Mouse (Mus musculus) hindbrain, postnatal 0 days (tissue): ENCODE data around the gene Tmem254c. TPM values are rescaled to one million over a fixed set of nuclear protein-coding genes. Genes with fewer than 3 reads are reported as not detected.
"Not testable (repeated sequence)": the region's sequence is repeated elsewhere in the genome, so short reads cannot be mapped to it uniquely, and the experiment has no call there.

Source experiments
- ATAC-seq: fragments of 200-750 bp; cut with Nextera tagmentation; 2 replicates; pipeline ENCODE4 v1.8.0; 2017; ENCODE audit warnings: mild to moderate bottlenecking, moderate TSS enrichment, moderate library complexity
- DNase-seq: peaks from one replicate; pipeline ENCODE4 v3.0.0-alpha.2; 2015; ENCODE audit warnings: low spot score
- H3K27ac ChIP-seq: fragments of 300-500 bp; sonication (generic); 2 replicates; pipeline ENCODE4 v1.5.1; 2014; ENCODE audit warnings: mild to moderate bottlenecking
- H3K27me3 ChIP-seq: fragments of 300-500 bp; sonication (generic); 2 replicates; pipeline ENCODE4 v1.6.1; 2014; ENCODE audit warnings: low read length, mixed read lengths; ENCODE audit not compliant: insufficient read depth
- H3K36me3 ChIP-seq: fragments of 300-500 bp; sonication (generic); 2 replicates; pipeline ENCODE4 v1.6.1; 2014; ENCODE audit warnings: low read length, mixed read lengths; ENCODE audit not compliant: insufficient read depth
- H3K4me1 ChIP-seq: fragments of 300-500 bp; sonication (generic); 2 replicates; pipeline ENCODE4 v1.6.1; 2014; ENCODE audit warnings: antibody characterized with exemption, low read length, mixed read lengths; ENCODE audit not compliant: insufficient read depth
- H3K4me2 ChIP-seq: fragments of 300-500 bp; sonication (generic); 2 replicates; pipeline ENCODE4 v1.6.1; 2014; ENCODE audit warnings: low read depth, mild to moderate bottlenecking, low read length, moderate library complexity, mixed read lengths
- H3K4me3 ChIP-seq: fragments of 300-500 bp; sonication (generic); 2 replicates; pipeline ENCODE4 v1.5.1; 2014; ENCODE audit warnings: low read length
- H3K9ac ChIP-seq: fragments of 300-500 bp; sonication (generic); replicated peaks from 2 replicates; pipeline ENCODE4 v1.6.1; 2014; ENCODE audit warnings: mild to moderate bottlenecking, low read length, moderate library complexity, mixed read lengths
- H3K9me3 ChIP-seq: fragments of 300-500 bp; sonication (generic); 2 replicates; pipeline ENCODE4 v1.6.1; 2016; ENCODE audit warnings: low read length, mixed read lengths
- WGBS: fragments of 180-500 bp; shearing (Covaris S2); extraction: QIAGEN DNeasy Blood & Tissue Kit; methylation state at CpG from one replicate; pipeline ENCODE4 v1.1.7; 2014; 5-methylcytosine and 5-hydroxymethylcytosine counted together
- polyA plus RNA-seq: library from polyadenylated mRNA; unstranded; fragments of >200 nt; fragmentation: Nextera tagmentation; extraction: Ambion mirVana; gene quantifications from 2 replicates; pipeline ENCODE4 v1.2.1, GENCODE M21; 2015
- total RNA-seq: library from RNA; depleted of rRNA; stranded (reverse); fragments of >200 nt; gene quantifications from 2 replicates; pipeline ENCODE4 v1.2.3, GENCODE M21; 2014; rRNA removed

The Tmem254c gene
- total RNA-seq (31.1 and 35.8 TPM in 2 replicates), polyA plus RNA-seq (45.4 and 49.7 TPM in 2 replicates)

DNA sequence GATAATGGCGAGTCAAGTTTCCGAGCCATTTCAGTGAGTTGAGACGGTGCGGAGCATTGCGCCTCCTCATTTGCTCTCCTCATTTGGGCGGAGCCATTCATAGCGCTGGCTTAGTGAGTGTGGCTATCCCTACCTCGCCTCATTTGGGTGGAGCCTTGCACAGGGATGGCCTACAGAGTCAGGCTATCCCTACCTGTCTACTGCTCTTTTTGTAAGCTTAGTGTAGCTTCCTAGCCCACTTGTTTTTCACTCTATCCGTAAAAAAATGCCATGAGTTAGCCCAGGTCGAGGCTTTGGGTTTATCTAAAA, at the start of gene Tmem254c:
Gene Tmem254c, minus strand, starts transcription at position 31 of the 309 bp plus-strand sequence.
- not testable (repeated sequence) for H3K4me3 ChIP-seq, H3K9me3 ChIP-seq, DNase-seq, H3K27me3 ChIP-seq, H3K27ac ChIP-seq, H3K9ac ChIP-seq, H3K36me3 ChIP-seq, H3K4me2 ChIP-seq, H3K4me1 ChIP-seq
- no CpG with 5 or more reads among the region's 10 CpGs for WGBS
- ATAC-seq: peak; percentile 83

DNA sequence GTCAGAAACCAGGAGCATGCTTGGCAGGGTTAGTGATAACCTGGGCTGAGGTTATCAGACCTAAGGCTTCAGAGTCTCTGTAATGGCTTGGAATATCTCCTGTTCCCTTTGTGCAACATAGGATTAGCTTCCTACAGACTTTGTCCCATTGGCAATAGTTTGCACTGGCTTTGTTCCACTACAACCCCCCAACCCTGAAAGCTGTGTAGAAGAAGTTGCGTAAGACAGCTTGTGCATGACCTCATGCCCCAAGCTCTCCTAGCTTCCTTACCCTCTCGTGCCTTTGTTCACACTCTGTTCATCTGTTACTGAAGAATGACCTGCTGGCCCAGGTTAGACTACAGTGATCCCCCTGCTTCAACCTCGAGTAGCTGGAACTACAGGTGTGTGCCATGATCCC, 30.5 kb upstream of the Tmem254c start:
- H3K27me3 ChIP-seq, H3K9me3 ChIP-seq, H3K4me2 ChIP-seq, H3K9ac ChIP-seq, H3K4me3 ChIP-seq, H3K4me1 ChIP-seq, ATAC-seq, H3K36me3 ChIP-seq, DNase-seq, H3K27ac ChIP-seq: not testable (repeated sequence)
- no CpG with 5 or more reads among the region's 3 CpGs for WGBS

DNA sequence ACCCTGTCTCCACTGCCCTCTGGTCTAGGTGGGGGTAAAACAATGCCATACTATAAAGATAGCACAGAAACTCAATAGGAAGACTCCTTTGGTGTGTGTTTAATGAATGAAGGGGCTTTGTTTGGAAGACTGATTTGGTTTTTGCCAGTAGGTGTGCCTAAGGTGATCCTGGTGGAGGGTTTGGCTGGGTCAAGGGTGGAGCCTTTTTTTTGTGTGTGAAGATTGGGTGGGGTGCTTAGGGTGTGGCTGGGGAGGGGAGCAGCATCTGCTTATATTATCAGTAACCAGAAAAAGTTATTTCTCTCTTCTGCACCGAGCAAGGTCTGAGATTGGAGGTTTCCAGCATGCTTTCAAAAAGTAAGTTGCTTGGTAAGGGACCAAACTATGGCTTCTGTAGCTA, 14.8 kb upstream of the Tmem254c start, which contains the start of gene Cphx3:
Gene Cphx3, plus strand, starts transcription at position 301 of the 400 bp plus-strand sequence.
- not testable (repeated sequence) for H3K4me1 ChIP-seq, H3K4me2 ChIP-seq, ATAC-seq, H3K9ac ChIP-seq, H3K4me3 ChIP-seq, H3K9me3 ChIP-seq, H3K36me3 ChIP-seq, DNase-seq, H3K27me3 ChIP-seq, H3K27ac ChIP-seq
- no CpG with 5 or more reads among the region's 1 CpGs for WGBS

DNA sequence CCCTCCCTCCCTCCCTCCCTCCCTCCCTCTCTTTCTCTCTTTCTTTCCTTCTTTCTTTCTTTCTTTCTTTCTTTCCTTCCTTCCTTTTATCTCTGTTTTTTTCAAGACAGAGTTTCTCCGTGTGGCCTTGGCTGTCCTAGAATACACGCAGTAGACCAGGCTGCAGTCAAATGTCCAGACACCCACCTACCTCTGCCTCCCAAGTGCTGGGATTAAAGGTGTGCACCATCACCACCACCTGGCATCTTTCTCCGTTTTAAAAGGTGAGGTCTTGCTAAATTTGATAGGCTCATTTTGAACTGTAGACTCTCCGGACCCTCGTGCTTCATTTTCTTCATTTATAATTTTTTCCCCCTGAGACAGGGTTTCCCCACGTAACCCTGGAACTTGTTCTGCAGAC, 14.1 kb upstream of the Tmem254c start, which contains the start of gene Cphx2:
Gene Cphx2, plus strand, starts transcription at position 301 of the 400 bp plus-strand sequence.
- not testable (repeated sequence) for H3K4me2 ChIP-seq, ATAC-seq, H3K9me3 ChIP-seq, H3K4me1 ChIP-seq, H3K4me3 ChIP-seq, H3K36me3 ChIP-seq, H3K9ac ChIP-seq, H3K27ac ChIP-seq, H3K27me3 ChIP-seq, DNase-seq
- WGBS: no CpG with 5 or more reads among the region's 6 CpGs

DNA sequence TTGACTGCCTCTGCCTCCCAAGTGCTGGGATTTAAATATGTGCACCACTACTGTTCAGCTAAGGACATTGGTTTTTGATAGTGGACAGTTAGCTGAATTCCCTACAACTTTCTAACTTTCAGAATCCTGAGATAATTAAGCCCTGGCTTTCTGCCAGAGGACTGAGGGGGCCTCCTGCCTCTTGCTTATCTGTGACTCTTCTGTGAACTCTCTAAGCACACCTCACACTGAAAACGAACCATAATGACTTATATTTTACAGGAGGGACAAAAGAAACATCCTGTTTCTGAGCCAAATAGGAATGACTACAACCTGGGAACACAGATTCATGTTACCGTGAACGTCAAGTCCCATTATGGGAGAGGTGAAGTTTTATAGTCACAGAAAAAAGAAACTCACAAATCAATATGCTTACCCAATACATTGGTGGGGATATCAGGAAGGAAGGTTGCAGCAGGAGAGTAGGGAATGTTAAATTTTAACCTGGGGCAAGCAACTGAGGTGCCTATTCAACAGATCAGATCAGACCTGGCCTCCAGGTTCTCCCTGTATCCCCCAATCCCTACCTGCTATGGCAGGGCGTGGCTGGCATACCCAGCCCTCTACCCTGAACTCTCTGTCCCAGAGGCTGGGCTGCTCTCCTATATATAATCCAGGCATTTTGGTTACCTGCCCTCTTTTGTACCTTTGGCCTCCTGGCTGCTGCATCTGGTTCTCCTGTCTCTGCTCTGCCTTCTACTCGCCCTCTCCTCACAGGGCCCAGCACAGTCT, 9.7 kb upstream of the Tmem254c start:
- H3K4me2 ChIP-seq, DNase-seq, ATAC-seq, H3K27ac ChIP-seq, H3K9ac ChIP-seq, H3K4me3 ChIP-seq, H3K36me3 ChIP-seq, H3K9me3 ChIP-seq, H3K27me3 ChIP-seq, H3K4me1 ChIP-seq: not testable (repeated sequence)
- no CpG with 5 or more reads among the region's 5 CpGs for WGBS

DNA sequence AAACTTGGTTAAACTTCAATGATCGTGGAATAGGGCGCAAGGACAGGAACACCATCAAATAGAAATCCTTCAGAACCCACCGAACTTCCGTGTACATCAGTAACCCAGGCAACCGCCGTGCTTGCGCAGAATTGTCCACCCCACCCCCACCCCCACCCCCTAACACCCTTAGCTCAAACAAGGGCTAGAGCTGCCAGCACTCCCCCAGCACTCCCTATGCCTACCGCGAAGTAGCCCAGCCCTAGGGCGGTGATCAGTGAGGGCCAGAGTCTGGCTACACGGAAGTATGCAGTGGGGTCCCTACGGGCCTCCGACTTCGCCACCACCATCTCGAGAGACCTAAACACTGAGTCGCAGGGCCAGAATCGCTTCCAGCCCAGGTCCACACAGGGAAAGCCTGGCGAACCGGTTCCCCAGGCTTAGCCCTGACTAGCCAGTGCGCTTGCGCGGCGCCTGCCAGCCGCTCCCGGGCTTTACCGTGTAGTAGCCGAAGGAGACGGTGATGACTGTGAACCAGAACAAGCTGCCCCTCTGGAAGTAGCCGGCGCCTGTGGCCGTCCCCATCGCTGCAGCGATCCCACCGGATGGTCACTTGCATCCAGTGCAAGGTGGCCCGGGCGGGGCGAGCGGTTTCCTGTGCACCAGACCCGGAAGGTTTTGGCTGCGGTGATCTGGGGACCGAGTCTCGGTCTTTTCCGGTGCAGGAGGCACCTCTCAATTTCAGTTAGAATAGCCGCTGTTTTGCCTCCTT, 406 bp downstream of the Tmem254c start:
- WGBS: no CpG with 5 or more reads among the region's 44 CpGs
- not testable (repeated sequence) for H3K4me2 ChIP-seq, H3K9ac ChIP-seq, H3K9me3 ChIP-seq, H3K27ac ChIP-seq, H3K4me1 ChIP-seq, H3K4me3 ChIP-seq, H3K27me3 ChIP-seq, DNase-seq, H3K36me3 ChIP-seq
- ATAC-seq: peak; percentile 92

DNA sequence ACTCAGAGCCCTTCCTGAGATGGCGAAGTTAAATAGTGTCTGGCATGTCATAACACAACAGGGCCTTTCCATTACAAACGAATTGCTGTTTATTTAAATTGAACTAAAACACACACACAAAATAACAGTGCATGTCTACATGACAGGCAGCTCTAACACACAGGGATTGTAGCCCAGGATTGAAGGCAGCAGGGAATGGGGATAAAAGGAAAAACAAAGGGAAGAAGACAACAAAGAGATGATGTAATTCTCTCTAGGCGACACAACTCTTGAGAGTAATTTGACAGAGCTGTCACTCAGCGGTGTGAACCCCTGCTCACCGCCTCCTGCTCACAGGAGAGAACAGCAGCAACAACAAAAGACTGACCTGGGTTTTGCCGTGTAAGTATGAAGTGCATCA, 7.8 kb downstream of the Tmem254c start:
- no CpG with 5 or more reads among the region's 6 CpGs for WGBS
- not testable (repeated sequence) for H3K27me3 ChIP-seq, H3K9me3 ChIP-seq, ATAC-seq, H3K4me1 ChIP-seq, H3K36me3 ChIP-seq, H3K27ac ChIP-seq, H3K4me2 ChIP-seq, H3K4me3 ChIP-seq, H3K9ac ChIP-seq, DNase-seq

DNA sequence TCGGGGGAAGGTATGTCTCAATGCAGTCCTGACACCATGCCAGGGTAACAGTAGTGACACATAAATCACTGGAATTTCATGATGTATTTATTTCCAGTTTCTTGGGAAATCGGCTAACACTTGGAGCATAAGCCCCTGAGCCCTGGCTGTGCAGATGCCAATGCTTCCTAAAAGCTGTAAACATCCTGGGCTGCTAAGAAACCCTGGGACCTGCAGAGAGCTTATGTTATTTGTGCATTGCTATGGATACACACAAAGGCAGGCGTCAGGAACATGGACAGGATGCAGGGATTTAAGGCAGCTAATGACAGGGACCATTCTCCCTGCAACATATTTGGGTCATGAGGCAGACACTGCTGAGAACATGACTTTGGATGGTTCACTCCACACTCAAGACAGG, 9.0 kb downstream of the Tmem254c start:
- H3K9ac ChIP-seq, H3K4me1 ChIP-seq, DNase-seq, H3K4me2 ChIP-seq, H3K27ac ChIP-seq, H3K36me3 ChIP-seq, H3K9me3 ChIP-seq, ATAC-seq, H3K27me3 ChIP-seq, H3K4me3 ChIP-seq: not testable (repeated sequence)
- no CpG with 5 or more reads among the region's 3 CpGs for WGBS

DNA sequence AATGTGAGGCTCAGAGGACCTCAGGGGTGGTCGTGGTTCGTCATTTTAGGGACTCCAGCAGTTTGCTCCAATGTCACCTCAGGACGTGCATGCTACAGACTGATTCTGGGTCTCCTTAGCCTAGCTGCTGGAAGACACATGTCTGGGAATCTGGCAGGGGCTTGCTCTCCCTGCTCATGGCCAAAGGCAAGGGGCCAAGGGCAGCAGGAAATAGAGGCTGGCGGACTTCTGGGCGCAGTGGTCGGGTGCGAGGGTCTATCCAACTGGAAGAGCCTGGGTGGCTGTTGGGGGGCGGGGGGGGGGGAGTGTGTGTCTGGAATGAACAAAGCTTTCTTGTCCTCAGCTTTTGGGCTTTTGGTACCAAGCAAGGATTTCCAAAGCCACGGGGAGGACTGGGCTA, 18.4 kb downstream of the Tmem254c start:
- H3K9me3 ChIP-seq, DNase-seq, H3K4me3 ChIP-seq, H3K27me3 ChIP-seq, H3K4me2 ChIP-seq, H3K9ac ChIP-seq, H3K4me1 ChIP-seq, H3K36me3 ChIP-seq, H3K27ac ChIP-seq: not testable (repeated sequence)
- peak; percentile 74; the same call in 1 of the 2 replicates for ATAC-seq
- no CpG with 5 or more reads among the region's 9 CpGs for whole genome bisulfite sequencing

DNA sequence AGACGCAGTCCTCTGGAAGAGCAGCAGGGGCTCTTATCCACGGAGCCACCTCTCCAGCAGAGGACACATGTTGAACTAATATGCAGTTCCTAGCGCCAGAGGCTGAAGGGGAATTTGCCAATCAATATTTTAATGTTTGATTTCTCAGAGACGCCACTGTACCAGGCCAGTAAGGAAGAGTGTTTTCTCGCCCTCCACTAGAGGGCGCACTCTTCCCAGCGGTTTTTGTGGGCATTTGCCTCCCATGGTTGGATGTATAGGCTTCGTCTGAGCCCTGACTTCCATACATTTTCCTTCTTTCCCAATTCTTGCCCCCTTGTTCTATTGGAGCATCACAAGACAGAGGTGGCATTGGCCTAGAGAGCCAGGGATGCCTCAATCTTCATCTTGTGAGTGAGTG, 20.1 kb downstream of the Tmem254c start:
- WGBS: no CpG with 5 or more reads among the region's 8 CpGs
- not testable (repeated sequence) for ATAC-seq, DNase-seq

More for the DNA sequence above, 20.1 kb downstream of the Tmem254c start:
- H3K27ac ChIP-seq, H3K9me3 ChIP-seq, H3K4me3 ChIP-seq, H3K36me3 ChIP-seq, H3K4me2 ChIP-seq, H3K4me1 ChIP-seq, H3K27me3 ChIP-seq, H3K9ac ChIP-seq: not testable (repeated sequence)
